Mouse (Mus musculus): ENCODE data around the gene Rdh5. TPM values are rescaled to one million over a fixed set of nuclear protein-coding genes. Genes with fewer than 3 reads are reported as not detected.

Rdh5 gene
- total RNA-seq (2023): 6.8 to 13.1 TPM (median 7.4 TPM) in 4 replicates

GRCm38 (mm10) chr10:128922822-128923012, at the start of gene Rdh5:
Gene Rdh5 (minus strand): TSS chr10:128922888.

GRCm38 (mm10) chr10:128960590-128961584, 38.2 kb upstream of the Rdh5 start, which contains the start of gene Mettl7b:
Gene Mettl7b (minus strand): TSS chr10:128960988.

GRCm38 (mm10) chr10:128933574-128933973, 10.9 kb upstream of the Rdh5 start, which contains the start of gene Itga7:
Gene Itga7 (plus strand): TSS chr10:128933818.

GRCm38 (mm10) chr10:128923935-128924334, 1.2 kb upstream of the Rdh5 start, which contains the start of gene Bloc1s1:
Gene Bloc1s1 (minus strand): TSS chr10:128924035.

GRCm38 (mm10) chr10:128900698-128901097, 22.0 kb downstream of the Rdh5 start, which contains the start of gene Cd63:
Gene Cd63 (plus strand): TSS chr10:128900989.

GRCm38 (mm10) chr10:128891296-128892094, 31.2 kb downstream of the Rdh5 start, which contains the start of gene Gdf11:
Gene Gdf11 (minus strand): TSS chr10:128891718.

Other genes starting within 250 kb of the Rdh5 start
- 6.8 to 8.6 TPM (median 7.5 TPM) in 4 replicates for gene Suox, start 248.8 kb downstream of the Rdh5 start, total RNA-seq (2023)
- 54.8 to 63.6 TPM (median 59.7 TPM) in 4 replicates for gene Rab5b, start 226.6 kb downstream of the Rdh5 start, total RNA-seq (2023)
- gene Pmel, start 218.7 kb downstream of the Rdh5 start, total RNA-seq (2023): 0.54 to 2.0 TPM (median 0.80 TPM) in 4 replicates
- gene Cdk2, start 217.9 kb downstream of the Rdh5 start, total RNA-seq (2023): 51.3 to 55.3 TPM (median 52.6 TPM) in 4 replicates
- gene Dgka, start 178.0 kb downstream of the Rdh5 start, total RNA-seq (2023): 172 to 181 TPM (median 175 TPM) in 4 replicates
- 36.5 to 49.4 TPM (median 42.4 TPM) in 4 replicates for gene Pym1, start 175.0 kb downstream of the Rdh5 start, total RNA-seq (2023)
- 0.24 to 0.47 TPM in 2 of 4 replicates, not detected in the others for gene Mmp19, start 132.0 kb downstream of the Rdh5 start, total RNA-seq (2023)
- 65.7 to 75.6 TPM (median 69.1 TPM) in 4 replicates for gene Dnajc14, start 118.8 kb downstream of the Rdh5 start, total RNA-seq (2023)
- gene Tmem198b, start 118.5 kb downstream of the Rdh5 start, total RNA-seq (2023): 11.7 to 17.1 TPM (median 14.3 TPM) in 4 replicates
- 52.6 to 60.7 TPM (median 55.2 TPM) in 4 replicates for gene Sarnp, start 105.6 kb downstream of the Rdh5 start, total RNA-seq (2023)
- gene Ormdl2, start 101.2 kb downstream of the Rdh5 start, total RNA-seq (2023): 19.4 to 26.1 TPM (median 22.5 TPM) in 4 replicates
- gene Gdf11, start 31.2 kb downstream of the Rdh5 start, total RNA-seq (2023): 51.4 to 56.9 TPM (median 52.5 TPM) in 4 replicates
- 0.81 to 1.1 TPM (median 0.97 TPM) in 3 of 4 replicates, not detected in the other for gene Cd63, start 21.9 kb downstream of the Rdh5 start, total RNA-seq (2023)
- 62.0 to 76.3 TPM (median 67.9 TPM) in 4 replicates for gene Bloc1s1, start 1.1 kb upstream of the Rdh5 start, total RNA-seq (2023)
- 0.27 TPM in 1 of 4 replicates, not detected in the others for gene Itga7, start 10.9 kb upstream of the Rdh5 start, total RNA-seq (2023)
- gene Mettl7b, start 38.1 kb upstream of the Rdh5 start, total RNA-seq (2023): not detected in 4 replicates
- not detected in 4 replicates for gene Olfr9, start 66.5 kb upstream of the Rdh5 start, total RNA-seq (2023)
- not detected in 4 replicates for gene Olfr763, start 87.9 kb upstream of the Rdh5 start, total RNA-seq (2023)
- not detected in 4 replicates for gene Olfr764-ps1, start 117.0 kb upstream of the Rdh5 start, total RNA-seq (2023)
- gene Olfr765, start 127.1 kb upstream of the Rdh5 start, total RNA-seq (2023): not detected in 4 replicates
- gene Olfr766-ps1, start 146.1 kb upstream of the Rdh5 start, total RNA-seq (2023): not detected in 4 replicates
- not detected in 4 replicates for gene Olfr767, start 160.0 kb upstream of the Rdh5 start, total RNA-seq (2023)
- not detected in 4 replicates for gene Olfr768, start 176.5 kb upstream of the Rdh5 start, total RNA-seq (2023)
- gene Olfr769, start 195.0 kb upstream of the Rdh5 start, total RNA-seq (2023): not detected in 4 replicates
- not detected in 4 replicates for gene Olfr770, start 216.1 kb upstream of the Rdh5 start, total RNA-seq (2023)
- not detected in 4 replicates for gene Olfr771, start 241.9 kb upstream of the Rdh5 start, total RNA-seq (2023)

Measured in B cell, adult 62 days (primary cell).